Mouse (Mus musculus) embryonic fibroblast, embryonic 13.5 days (primary cell): ENCODE measurements at regions not wholly inside any gene's neighbourhood (a gene's known extent, or its start where the extent isn't known, plus 50 kb on each side); places are given as distances from the start of the nearest gene placed in this dataset.

Source experiments
- H3K27ac ChIP-seq: 2 replicates; pipeline ENCODE4 v1.5.1; 2012; ENCODE audit warnings: low read length, control low read depth, inconsistent platforms; ENCODE audit not compliant: insufficient read depth
- H3K4me1 ChIP-seq: 2 replicates; pipeline ENCODE4 v1.6.1; 2011; ENCODE audit warnings: low read length; ENCODE audit not compliant: control insufficient read depth, insufficient read depth
- H3K4me3 ChIP-seq: 2 replicates; pipeline ENCODE4 v1.5.1; 2011; ENCODE audit warnings: mild to moderate bottlenecking, control low read depth, low read length; ENCODE audit not compliant: insufficient read depth
- CTCF ChIP-seq: IDR thresholded peaks from 2 replicates; pipeline ENCODE4 v1.5.1; 2011; ENCODE audit warnings: mild to moderate bottlenecking, control low read depth, low read length, moderate library complexity, borderline replicate concordance; ENCODE audit not compliant: insufficient read depth
- POLR2A ChIP-seq: IDR thresholded peaks from 2 replicates; pipeline ENCODE4 v1.6.1; 2011; ENCODE audit warnings: low read depth, mild to moderate bottlenecking, control low read depth, low read length, moderate library complexity

DNA sequence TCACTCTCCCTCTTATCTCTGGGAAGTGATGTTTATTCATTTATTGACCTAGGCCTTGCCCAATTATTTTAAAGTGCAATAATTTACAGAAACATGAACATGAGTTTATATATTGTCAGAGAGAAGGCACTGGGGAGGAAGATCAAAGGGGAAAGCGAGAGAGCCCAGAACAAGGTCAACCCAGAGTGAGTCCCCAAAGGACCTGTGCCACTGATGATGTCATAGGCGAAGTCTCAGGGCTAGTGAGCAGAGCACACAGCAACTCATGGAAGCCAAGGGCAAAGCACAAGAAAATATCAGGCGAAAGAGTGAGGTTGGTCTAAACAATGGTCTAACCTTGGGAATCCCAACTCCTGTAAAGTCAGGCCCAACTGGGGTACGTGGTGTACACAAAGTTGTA lies 126.4 kb upstream of the Ctnnb1 start:
- H3K4me1 ChIP-seq = no peaks in the 10 kb centered on the region
- no peak overlapping the region for H3K27ac ChIP-seq
- no peak overlapping the region for H3K4me3 ChIP-seq
- TF ChIP-seq CTCF = no peak
- no peak for TF ChIP-seq POLR2A

DNA sequence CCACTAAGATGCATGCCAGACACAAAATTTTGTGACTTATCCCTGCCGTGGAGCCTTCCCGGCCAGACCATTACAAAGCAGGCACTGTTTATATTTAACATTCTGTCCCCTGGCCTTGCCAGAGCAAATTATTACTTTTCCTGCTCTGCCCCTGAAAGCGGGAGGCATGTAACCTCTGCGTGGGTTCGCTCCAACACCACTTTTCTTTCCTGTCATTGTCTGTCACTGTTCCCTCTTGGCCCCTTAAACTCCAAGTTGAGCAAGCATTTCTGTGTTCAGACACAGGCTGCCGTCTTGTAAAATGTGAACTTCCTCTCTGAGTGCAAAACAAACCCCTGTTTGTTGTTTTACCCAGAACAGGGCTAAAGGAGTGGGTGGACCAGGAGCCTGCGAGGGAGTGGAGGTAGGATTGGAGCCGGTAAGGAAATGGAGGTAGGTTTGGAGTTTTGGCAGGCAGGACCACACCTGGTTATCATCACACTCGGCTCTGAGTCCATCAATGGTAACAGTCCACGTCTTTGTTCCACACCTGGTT lies 124.2 kb upstream of the Ctnnb1 start:
- Histone ChIP-seq H3K4me3 (no peak overlapping the region), H3K4me1 (no peaks in the 10 kb centered on the region), H3K27ac (no peak overlapping the region)

DNA sequence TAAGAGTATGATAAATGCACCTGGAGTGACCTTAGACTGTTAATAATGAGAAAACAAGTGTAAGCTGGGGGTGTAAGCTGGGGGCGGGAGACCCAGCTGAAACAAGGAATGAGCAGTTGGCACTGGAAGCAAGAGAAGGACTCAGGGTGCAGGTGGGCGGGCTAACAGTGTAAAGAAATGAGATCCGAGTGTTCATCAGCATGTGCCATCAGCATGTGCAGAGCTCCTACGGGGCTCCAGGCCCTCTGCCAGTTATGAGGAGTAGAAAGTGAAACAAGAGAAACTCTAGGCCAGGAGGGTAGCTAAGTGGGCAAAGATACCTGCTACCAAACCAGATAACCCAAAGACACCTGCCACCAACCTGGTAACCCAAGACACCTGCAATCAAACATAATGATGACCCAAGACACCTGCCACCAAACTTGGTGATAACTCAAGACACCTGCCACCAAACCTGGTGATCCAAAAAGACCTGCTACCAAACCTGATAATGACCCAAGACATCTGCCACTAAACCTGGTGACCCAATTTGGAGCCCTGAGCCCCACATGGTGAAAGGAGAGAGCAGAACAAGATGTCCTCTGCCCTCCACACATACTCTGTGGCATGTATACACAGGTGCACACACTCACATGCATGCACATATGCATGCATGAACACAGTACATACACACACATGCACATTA lies 120.1 kb upstream of the Ctnnb1 start:
- no peak overlapping the region for H3K4me3 ChIP-seq
- no peak overlapping the region for H3K27ac ChIP-seq
- no peak for TF ChIP-seq POLR2A
- TF ChIP-seq CTCF = no peak
- H3K4me1 ChIP-seq = no peaks in the 10 kb centered on the region

More for the DNA sequence above, 124.2 kb upstream of the Ctnnb1 start:
- TF ChIP-seq CTCF (no peak), POLR2A (no peak)

DNA sequence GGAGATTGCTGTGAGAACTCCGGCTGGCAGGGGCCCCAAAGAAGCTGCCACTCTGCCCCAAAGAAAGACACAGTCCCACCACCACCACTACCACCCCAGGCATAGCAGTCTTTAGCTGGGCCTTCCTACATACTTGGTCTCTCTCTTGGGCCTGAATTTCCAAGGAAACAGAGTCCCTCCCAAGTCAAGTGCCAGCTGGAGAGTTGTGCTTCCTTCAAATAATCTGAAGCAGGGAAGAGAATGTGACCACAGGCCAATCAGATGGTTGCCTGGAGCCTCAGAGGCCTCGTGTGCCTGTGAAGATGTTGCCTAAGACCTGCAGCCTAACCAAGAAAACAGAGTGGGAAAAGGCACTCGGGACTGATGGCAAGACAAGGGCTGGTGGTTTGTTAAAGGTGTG lies 117.5 kb upstream of the Ctnnb1 start:
- Histone ChIP-seq H3K4me1 (no peaks in the 10 kb centered on the region), H3K27ac (no peak overlapping the region), H3K4me3 (no peak overlapping the region)
- TF ChIP-seq POLR2A = no peak
- TF ChIP-seq CTCF = no peak

DNA sequence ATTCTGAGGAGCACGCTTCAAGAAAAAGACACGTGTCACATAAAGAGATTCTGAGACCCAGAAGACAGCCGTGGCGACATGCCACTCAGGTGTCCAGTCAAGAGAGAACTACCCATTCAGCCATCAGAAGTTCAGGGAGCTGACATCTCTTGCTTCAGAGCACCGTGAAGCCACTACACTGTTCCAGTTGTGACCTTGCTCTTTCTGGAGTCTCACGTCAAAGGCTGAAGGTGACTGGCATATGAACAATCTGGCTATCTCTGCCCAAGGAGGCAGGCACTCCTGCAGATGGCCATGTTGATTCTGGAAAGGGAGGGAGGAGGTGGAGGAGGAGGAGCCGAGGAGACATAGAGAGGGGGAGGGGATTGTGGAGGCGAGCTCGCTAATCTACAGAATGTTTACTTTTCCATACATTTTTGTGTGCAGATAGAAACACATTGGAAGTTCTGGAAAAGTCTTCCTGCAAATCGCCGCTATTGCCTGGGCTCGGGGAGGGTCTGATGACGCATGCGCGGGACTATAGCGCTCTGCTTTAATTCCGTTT lies 116.3 kb upstream of the Ctnnb1 start:
- TF ChIP-seq CTCF = no peak
- no peak for TF ChIP-seq POLR2A
- Histone ChIP-seq H3K27ac (no peak overlapping the region), H3K4me1 (no peaks in the 10 kb centered on the region), H3K4me3 (no peak overlapping the region)

DNA sequence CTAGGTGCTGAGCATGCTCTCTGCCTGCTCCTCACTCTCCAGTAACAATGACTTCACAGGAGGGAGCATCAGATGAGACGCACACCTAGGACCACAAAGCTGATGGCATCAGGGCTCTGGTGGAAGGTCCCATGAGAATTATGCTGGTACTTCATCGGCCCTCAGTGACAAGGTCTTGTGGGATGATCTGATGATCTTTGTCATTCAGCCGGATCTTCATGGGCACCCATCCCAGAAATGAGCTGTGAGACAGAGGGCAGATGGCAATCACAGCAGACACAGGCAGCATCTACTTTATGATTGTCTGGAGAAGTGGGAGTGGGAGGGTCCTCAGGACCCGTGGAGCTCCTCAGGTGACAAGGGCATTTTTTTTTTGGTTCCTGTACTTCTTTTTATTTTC lies 114.7 kb upstream of the Ctnnb1 start:
- TF ChIP-seq CTCF (no peak), POLR2A (no peak)
- Histone ChIP-seq H3K4me1 (no peaks in the 10 kb centered on the region), H3K27ac (no peak overlapping the region), H3K4me3 (no peak overlapping the region)

DNA sequence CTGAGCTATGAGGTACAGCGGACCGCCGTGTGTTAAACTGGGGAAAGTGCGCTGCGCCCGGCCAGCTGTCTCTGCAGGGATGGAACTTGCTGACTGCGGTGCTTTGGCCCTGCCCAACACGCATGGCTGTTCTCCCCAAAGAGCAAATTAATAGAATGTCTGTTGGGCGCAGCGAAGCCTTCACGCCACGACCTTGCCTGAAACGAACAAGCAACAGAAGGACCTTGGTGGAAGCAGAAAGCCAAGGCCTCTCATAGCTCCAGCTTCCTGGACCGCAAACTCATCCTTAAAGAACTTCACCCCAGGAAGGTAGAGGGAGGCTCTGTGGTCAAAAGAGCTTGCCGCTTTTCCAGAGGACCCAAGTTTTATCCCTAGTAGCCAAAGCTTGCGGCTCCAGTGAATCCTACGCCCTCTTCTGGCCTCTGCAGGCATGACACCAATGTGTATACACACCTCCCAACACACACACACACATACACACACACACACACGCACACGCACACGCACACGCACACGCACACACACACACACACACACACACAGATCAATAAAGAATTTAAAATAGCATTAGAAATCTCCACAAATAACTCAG lies 110.2 kb upstream of the Ctnnb1 start:
- Histone ChIP-seq H3K4me1 (no peaks in the 10 kb centered on the region), H3K27ac (no peak overlapping the region), H3K4me3 (no peak overlapping the region)
- no peak for TF ChIP-seq CTCF
- no peak for TF ChIP-seq POLR2A

DNA sequence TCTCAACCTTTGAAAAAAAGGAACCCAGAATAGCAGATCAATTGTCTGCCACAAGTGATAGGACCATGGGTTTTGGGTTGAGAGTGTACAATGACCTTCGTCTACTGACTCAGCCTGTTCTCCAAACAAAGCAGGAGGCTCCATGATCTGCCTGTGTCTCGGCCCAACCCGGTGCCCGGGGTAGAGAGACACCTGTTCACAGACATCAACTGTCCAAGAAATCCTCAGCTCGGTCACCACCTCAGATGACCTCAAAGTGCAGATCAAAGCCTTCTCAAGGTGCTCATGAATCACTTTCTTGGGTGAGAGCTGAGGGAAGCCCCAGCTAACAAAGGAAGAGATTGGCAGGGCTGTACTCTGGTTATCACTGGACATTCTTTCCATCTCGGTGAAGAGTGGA lies 108.1 kb upstream of the Ctnnb1 start:
- Histone ChIP-seq H3K27ac (no peak overlapping the region), H3K4me1 (no peaks in the 10 kb centered on the region), H3K4me3 (no peak overlapping the region)
- TF ChIP-seq POLR2A (no peak), CTCF (no peak)

DNA sequence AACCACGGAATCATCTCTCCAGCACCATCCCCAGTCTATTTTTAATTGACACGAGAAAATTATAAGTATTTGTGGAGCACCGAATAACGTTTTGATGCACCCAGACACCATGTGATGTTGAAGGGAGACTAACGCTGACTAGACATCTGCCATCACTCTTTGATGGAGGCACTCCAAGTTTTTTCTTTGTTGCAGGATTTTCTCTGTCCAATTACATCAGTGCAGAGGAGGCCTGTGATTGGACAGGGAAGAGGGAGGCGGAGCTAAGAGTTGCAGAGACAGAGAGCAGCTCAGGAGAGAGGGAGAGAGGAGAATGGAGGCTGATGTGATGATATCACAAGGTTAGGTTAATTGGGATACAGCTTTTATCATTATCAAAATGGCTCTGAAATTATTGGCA lies 105.6 kb upstream of the Ctnnb1 start:
- H3K4me3 ChIP-seq = no peak overlapping the region
- TF ChIP-seq POLR2A = no peak
- no peak for TF ChIP-seq CTCF
- H3K4me1 ChIP-seq = no peaks in the 10 kb centered on the region
- no peak overlapping the region for H3K27ac ChIP-seq

DNA sequence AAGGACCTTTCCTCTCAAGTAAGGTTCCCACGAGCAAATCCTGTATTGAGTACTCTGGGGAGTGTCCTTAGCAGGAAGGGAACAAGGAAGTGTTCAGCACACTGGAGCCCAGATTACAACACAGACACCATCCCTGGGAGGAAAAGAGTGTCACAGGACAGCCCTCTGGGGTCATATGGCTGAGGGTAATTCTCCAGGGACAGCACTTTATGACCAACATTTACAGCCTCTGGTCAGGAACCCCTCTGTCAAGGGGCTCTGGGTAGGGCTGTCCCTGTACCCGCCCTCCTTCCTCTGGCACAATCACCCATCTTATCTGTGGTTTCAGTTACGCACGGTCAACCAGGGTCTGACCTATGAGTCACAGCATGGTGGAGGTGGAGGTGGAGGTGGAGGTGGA lies 102.8 kb upstream of the Ctnnb1 start:
- H3K4me1 ChIP-seq = peaks cover 6% of the 10 kb centered on the region; the same call in 1 of the 2 replicates
- no peak overlapping the region for H3K4me3 ChIP-seq
- H3K27ac ChIP-seq = no peak overlapping the region
- TF ChIP-seq POLR2A (no peak), CTCF (no peak)

DNA sequence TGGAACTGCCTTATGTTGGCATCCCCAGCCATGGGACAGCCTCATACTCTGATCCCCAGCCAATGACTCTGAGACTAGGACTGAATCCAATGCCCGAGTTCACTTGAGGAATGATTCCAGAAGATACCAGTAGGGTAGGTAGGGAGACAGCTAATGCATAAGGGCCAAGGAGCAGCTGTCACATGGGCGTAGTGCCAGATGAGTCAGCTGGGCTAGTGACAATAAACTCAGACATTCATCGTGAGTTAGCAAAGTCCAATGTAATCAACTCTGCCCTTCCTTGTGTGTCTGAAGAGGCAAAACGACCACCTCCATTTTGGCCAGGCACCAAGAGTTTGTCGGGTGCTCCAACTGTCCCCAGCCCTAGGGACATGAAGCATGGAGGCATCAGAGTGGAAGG lies 98.5 kb upstream of the Ctnnb1 start:
- no peak overlapping the region for H3K4me3 ChIP-seq
- no peak overlapping the region for H3K27ac ChIP-seq
- TF ChIP-seq POLR2A (no peak), CTCF (no peak)
- peaks cover 6% of the 10 kb centered on the region; the same call in 1 of the 2 replicates for H3K4me1 ChIP-seq
